Mouse (Mus musculus) CH12.LX (cell line): Measurements from ENCODE around the gene Ostc. TPM values are rescaled to one million over a fixed set of nuclear protein-coding genes. Genes with fewer than 3 reads are reported as not detected.

ENCODE experiments used
- DNase-seq: peaks from one replicate; pipeline ENCODE4 v3.0.0-alpha.2; 2013; ENCODE audit errors: extremely low read depth
- H3K27ac ChIP-seq: 2 replicates; pipeline ENCODE4 v1.5.1; 2012; ENCODE audit warnings: low read depth, mild to moderate bottlenecking, control low read depth, moderate library complexity; ENCODE audit not compliant: insufficient read depth
- H3K27me3 ChIP-seq: replicated peaks from 2 replicates; pipeline ENCODE3; 2012; ENCODE audit warnings: inconsistent platforms
- H3K36me3 ChIP-seq, 2 experiments: replicated peaks in 1 of 2; 2 replicates each; pipeline versions ENCODE3 to v1.6.1; 2012; ENCODE audit warnings: inconsistent platforms in 1 of 2, low read length in 1 of 2, mild to moderate bottlenecking in 1 of 2, mixed read lengths in 1 of 2, moderate library complexity in 1 of 2; ENCODE audit not compliant: control insufficient read depth in 1 of 2, insufficient read depth in 1 of 2
- H3K4me1 ChIP-seq, 2 experiments: 2 replicates each; pipeline ENCODE4 v1.6.1; 2012; ENCODE audit warnings: inconsistent platforms in 1 of 2, moderate library complexity in 1 of 2; ENCODE audit not compliant: insufficient read depth in 2 of 2, control insufficient read depth in 1 of 2
- H3K4me2 ChIP-seq: 2 replicates; pipeline ENCODE4 v1.6.1; 2012; ENCODE audit warnings: low read depth, mild to moderate bottlenecking, control low read depth; ENCODE audit not compliant: poor library complexity, insufficient read depth, severe bottlenecking
- H3K4me3 ChIP-seq, 3 experiments: fragments of 150-350 bp in 1 of 3; sonication (generic) in 1 of 3; replicated peaks in 1 of 3; 2 replicates each; pipeline versions ENCODE3 to v1.5.1; 2011 to 2012; ENCODE audit warnings: low read depth in 2 of 3, low read length in 2 of 3, mild to moderate bottlenecking in 2 of 3, moderate library complexity in 2 of 3, control low read depth in 1 of 3, improper control_type of control experiment in 1 of 3, inconsistent platforms in 1 of 3, mixed read lengths in 1 of 3; ENCODE audit not compliant: poor library complexity in 1 of 3
- H3K79me2 ChIP-seq: replicated peaks from 2 replicates; pipeline ENCODE4 v1.6.1; 2012; ENCODE audit warnings: mild to moderate bottlenecking, moderate library complexity; ENCODE audit not compliant: control insufficient read depth, poor library complexity, insufficient read depth, severe bottlenecking; ENCODE audit errors: extremely low read depth
- H3K9ac ChIP-seq: 2 replicates; pipeline ENCODE4 v1.6.1; 2012; ENCODE audit warnings: low read depth, mild to moderate bottlenecking, control low read depth, moderate library complexity; ENCODE audit not compliant: insufficient read depth
- H3K9me3 ChIP-seq: replicated peaks from 2 replicates; pipeline ENCODE3; 2012; ENCODE audit warnings: low read length, inconsistent platforms, mixed read lengths
- BHLHE40 ChIP-seq: IDR thresholded peaks from 2 replicates; pipeline ENCODE4 v1.6.1; 2011; ENCODE audit warnings: mild to moderate bottlenecking, low read depth, low read length, improper control_type of control experiment
- CHD2 ChIP-seq: IDR thresholded peaks from 2 replicates; pipeline ENCODE4 v1.6.1; 2011; ENCODE audit warnings: low read length, improper control_type of control experiment
- ELF1 ChIP-seq: IDR thresholded peaks from 2 replicates; pipeline ENCODE4 v1.6.1; 2014; ENCODE audit warnings: low read depth, mild to moderate bottlenecking, inconsistent platforms, low read length, improper control_type of control experiment
- EP300 ChIP-seq: IDR thresholded peaks from 2 replicates; pipeline ENCODE4 v1.6.1; 2011; ENCODE audit warnings: low read length, improper control_type of control experiment
- ETS1 ChIP-seq: conservative IDR thresholded peaks from 2 replicates; pipeline ENCODE4 v1.6.1; 2012; ENCODE audit warnings: low read depth, mild to moderate bottlenecking, inconsistent platforms, low read length, improper control_type of control experiment, moderate library complexity
- GABPA ChIP-seq: IDR thresholded peaks from 2 replicates; pipeline ENCODE4 v1.6.1; 2012; ENCODE audit warnings: low read depth, low read length, improper control_type of control experiment, inconsistent platforms; ENCODE audit not compliant: insufficient replicate concordance
- HCFC1 ChIP-seq: IDR thresholded peaks from 2 replicates; pipeline ENCODE4 v1.6.1; 2012; ENCODE audit warnings: low read depth, mild to moderate bottlenecking, inconsistent platforms, low read length, improper control_type of control experiment
- IRF4 ChIP-seq: IDR thresholded peaks from 2 replicates; pipeline ENCODE4 v1.6.1; 2014; ENCODE audit warnings: low read depth, mild to moderate bottlenecking, inconsistent platforms, low read length, improper control_type of control experiment
- JUN ChIP-seq: IDR thresholded peaks from 2 replicates; pipeline ENCODE4 v1.6.1; 2011; ENCODE audit warnings: low read depth, mild to moderate bottlenecking, low read length, improper control_type of control experiment, moderate library complexity; ENCODE audit not compliant: insufficient read depth
- KAT2A ChIP-seq: IDR thresholded peaks from 2 replicates; pipeline ENCODE4 v1.6.1; 2012; ENCODE audit warnings: low read length, improper control_type of control experiment, inconsistent platforms; ENCODE audit not compliant: insufficient replicate concordance
- MAFK ChIP-seq: IDR thresholded peaks from 2 replicates; pipeline ENCODE4 v1.6.1; 2011; ENCODE audit warnings: low read length, improper control_type of control experiment; ENCODE audit not compliant: insufficient replicate concordance
- MAZ ChIP-seq: IDR thresholded peaks from 2 replicates; pipeline ENCODE4 v1.6.1; 2012; ENCODE audit warnings: low read depth, mild to moderate bottlenecking, inconsistent platforms, low read length, improper control_type of control experiment, moderate library complexity
- MEF2A ChIP-seq: IDR thresholded peaks from 2 replicates; pipeline ENCODE4 v1.6.1; 2014; ENCODE audit warnings: low read depth, mild to moderate bottlenecking, inconsistent platforms, low read length, improper control_type of control experiment, borderline replicate concordance
- MXI1 ChIP-seq: IDR thresholded peaks from 2 replicates; pipeline ENCODE4 v1.6.1; 2011; ENCODE audit warnings: mild to moderate bottlenecking, low read depth, low read length, improper control_type of control experiment
- MYC ChIP-seq: IDR thresholded peaks from 2 replicates; pipeline ENCODE4 v1.6.1; 2011; ENCODE audit warnings: low read depth, mild to moderate bottlenecking, improper control_type of control experiment, low read length
- NRF1 ChIP-seq: IDR thresholded peaks from 2 replicates; pipeline ENCODE4 v1.6.1; 2014; ENCODE audit warnings: low read depth, mild to moderate bottlenecking, inconsistent platforms, low read length, improper control_type of control experiment, moderate library complexity
- POLR2A ChIP-seq: IDR thresholded peaks from 2 replicates; pipeline ENCODE4 v1.6.1; 2011; ENCODE audit warnings: low read depth, mild to moderate bottlenecking, improper control_type of control experiment, low read length
- RAD21 ChIP-seq: IDR thresholded peaks from 2 replicates; pipeline ENCODE4 v1.6.1; 2011; ENCODE audit warnings: low read depth, mild to moderate bottlenecking, low read length, improper control_type of control experiment, moderate library complexity
- SMC3 ChIP-seq: IDR thresholded peaks from 2 replicates; pipeline ENCODE4 v1.6.1; 2011; ENCODE audit warnings: low read depth, low read length, improper control_type of control experiment
- TBP ChIP-seq: conservative IDR thresholded peaks from 2 replicates; pipeline ENCODE4 v1.6.1; 2011; ENCODE audit warnings: low read depth, low read length, improper control_type of control experiment
- TCF12 ChIP-seq: IDR thresholded peaks from 2 replicates; pipeline ENCODE4 v1.6.1; 2014; ENCODE audit warnings: low read depth, mild to moderate bottlenecking, inconsistent platforms, low read length, improper control_type of control experiment
- ZKSCAN1 ChIP-seq: IDR thresholded peaks from 2 replicates; pipeline ENCODE4 v1.6.1; 2012; ENCODE audit warnings: low read depth, inconsistent platforms, low read length, improper control_type of control experiment, borderline replicate concordance
- ZNF384 ChIP-seq: IDR thresholded peaks from 2 replicates; pipeline ENCODE4 v1.6.1; 2012; ENCODE audit warnings: low read depth, low read length, improper control_type of control experiment, inconsistent platforms
- dilution Hi-C: fragments of 300-500 bp; cut with MboI; formaldehyde crosslinking; loops from 2 replicates; pipeline ENCODE4 v1.14.3; 2020; ENCODE audit warnings: low sequenced_read_pairs; ENCODE audit not compliant: extremely low pct_unique_long_range_greater_than_20kb, extremely low pct_ligation_motif_present
- in situ Hi-C: fragments of 300-500 bp; cut with MboI; formaldehyde crosslinking; loops from 3 replicates; pipeline ENCODE4 v1.14.3; 2019; ENCODE audit warnings: low sequenced_read_pairs, low pct_ligation_motif_present, low pct_unique_long_range_greater_than_20kb, mixed read lengths
- polyA plus RNA-seq: library from polyadenylated mRNA; unstranded; fragments of >175 nt; gene quantifications from 2 replicates; pipeline ENCODE4 v1.2.1, GENCODE M21; 2012; ENCODE audit warnings: low read depth; ENCODE audit not compliant: insufficient read length
- total RNA-seq, 2 experiments: library from RNA; depleted of rRNA; stranded (reverse); fragments of 300-350 nt in 1 of 2; fragments of >200 nt in 1 of 2; gene quantifications; 2 replicates each; pipeline ENCODE4 v1.2.3; 2012 to 2014

Ostc gene
- total and polyA plus RNA-seq, 3 experiments, result 214 to 565 (median 237) TPM

DNA sequence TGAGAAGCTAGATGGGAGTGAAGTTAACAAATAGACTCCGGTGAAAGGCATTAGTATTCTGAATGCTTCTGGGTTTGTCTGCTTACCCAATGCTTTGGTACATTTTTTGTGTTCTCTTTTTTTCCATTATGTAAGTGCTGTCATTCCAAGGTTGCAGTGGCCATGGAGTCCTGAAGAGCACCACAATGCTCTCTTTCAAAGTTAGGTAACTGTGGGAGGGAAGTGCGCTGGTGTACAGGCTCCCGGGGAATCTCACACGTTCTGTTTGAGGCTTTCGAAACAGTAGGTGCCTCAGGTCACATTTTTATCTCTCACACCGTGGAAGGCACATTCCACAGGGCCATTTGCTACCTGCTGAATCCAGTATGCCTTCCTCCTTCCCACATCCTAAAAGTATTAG, 59.7 kb downstream of the Ostc start:
- Histone ChIP-seq H3K4me2 (no peak overlapping the region), H3K79me2 (no peaks in the 10 kb centered on the region), H3K27ac (no peak overlapping the region), H3K36me3 (no peaks in the 10 kb centered on the region), H3K4me1 (no peaks in the 10 kb centered on the region), H3K9ac (no peak overlapping the region), H3K9me3 (no peaks in the 10 kb centered on the region), H3K27me3 (no peaks in the 10 kb centered on the region), H3K4me3 (no peak overlapping the region)
- in situ Hi-C loops, result no loop called here
- dilution Hi-C loops, result no loop called here
- TF ChIP-seq TBP (no peak), ZNF384 (no peak), ZKSCAN1 (no peak), HCFC1 (no peak), ETS1 (no peak), JUN (no peak), IRF4 (no peak), MXI1 (no peak), POLR2A (no peak), BHLHE40 (no peak), MYC (no peak), EP300 (no peak), KAT2A (no peak), TCF12 (no peak), MAFK (no peak), NRF1 (no peak), MEF2A (no peak), RAD21 (no peak)
- DNase-seq, result no peak

DNA sequence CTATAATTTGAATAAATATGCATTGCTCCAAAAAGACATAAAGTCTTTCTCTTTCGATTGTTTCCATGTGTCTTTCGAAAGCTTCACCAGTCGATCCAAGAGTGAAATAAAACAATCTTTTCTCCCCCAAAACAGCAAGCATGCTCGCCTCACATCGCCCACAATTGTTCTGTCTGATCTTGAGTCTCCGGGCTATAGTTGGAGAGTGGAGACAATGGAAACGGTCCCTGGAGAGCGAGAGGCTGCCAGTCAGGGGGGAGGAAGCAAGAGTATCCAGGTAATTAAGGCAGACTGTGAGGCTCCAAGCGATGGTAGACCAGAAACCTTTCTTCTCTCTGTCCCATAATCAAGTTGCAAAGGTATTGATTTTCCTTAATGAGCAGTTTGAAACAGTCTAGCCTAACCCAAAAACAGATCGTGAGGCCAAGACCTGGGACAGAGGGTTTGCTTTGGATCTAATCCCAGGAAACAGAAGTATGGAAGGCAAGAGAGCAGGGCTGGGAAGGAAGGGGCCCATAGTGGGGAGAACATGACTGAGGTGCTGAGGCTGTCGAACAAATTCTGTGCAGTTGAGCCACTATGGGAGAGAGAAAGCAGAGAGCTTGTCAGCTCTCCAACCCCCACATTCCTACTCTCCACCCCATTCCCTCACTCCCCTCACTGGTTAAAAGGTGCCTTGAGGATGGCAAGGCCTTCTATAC, 63.0 kb downstream of the Ostc start:
- Histone ChIP-seq H3K79me2 (no peaks in the 10 kb centered on the region), H3K4me2 (no peak overlapping the region), H3K4me3 (no peak overlapping the region), H3K9me3 (no peaks in the 10 kb centered on the region), H3K36me3 (no peaks in the 10 kb centered on the region), H3K4me1 (no peaks in the 10 kb centered on the region), H3K9ac (no peak overlapping the region), H3K27me3 (no peaks in the 10 kb centered on the region), H3K27ac (no peak overlapping the region)
- dilution Hi-C loops, result no loop called here
- in situ Hi-C loops, result no loop called here
- DNase-seq, result no peak
- TF ChIP-seq ELF1 (no peak), GABPA (no peak), SMC3 (no peak), MAZ (no peak), CHD2 (no peak)

Other genes with a start within 250 kb of the Ostc start
- not detected in 2 replicates for gene Etnppl, start 92.0 kb downstream of the Ostc start, total RNA-seq (2012; rRNA removed)
- not detected in 2 replicates for gene Etnppl, start 92.0 kb downstream of the Ostc start, total RNA-seq (2014; rRNA removed)
- not detected in 2 replicates for gene Etnppl, start 92.0 kb downstream of the Ostc start, polyA plus RNA-seq
- 2,604 and 2,660 TPM in 2 replicates for gene Rpl34, start 21.0 kb upstream of the Ostc start, total RNA-seq (2012; rRNA removed)
- gene Rpl34, start 21.0 kb upstream of the Ostc start, total RNA-seq (2014; rRNA removed), result 3,001 and 3,052 TPM in 2 replicates
- gene Rpl34, start 21.0 kb upstream of the Ostc start, polyA plus RNA-seq, result 1,701 and 1,728 TPM in 2 replicates